Mouse (Mus musculus) hindbrain, embryonic 15.5 days (tissue): ENCODE measurements at regions not wholly inside any gene's neighbourhood (a gene's known extent, or its start where the extent isn't known, plus 50 kb on each side); places are given as distances from the start of the nearest gene placed in this dataset.

Experiments
- ATAC-seq: fragments of 200-750 bp; cut with Nextera tagmentation; 2 replicates; pipeline ENCODE4 v1.8.0; 2017; ENCODE audit warnings: low read depth, moderate number of reproducible peaks, moderate TSS enrichment; ENCODE audit not compliant: low FRiP score
- H3K27ac ChIP-seq: fragments of 300-500 bp; sonication (generic); replicated peaks from 2 replicates; pipeline ENCODE4 v1.5.1; 2015; ENCODE audit warnings: mild to moderate bottlenecking, inconsistent platforms
- H3K27me3 ChIP-seq: fragments of 300-500 bp; sonication (generic); 2 replicates; pipeline ENCODE4 v1.6.1; 2015; ENCODE audit warnings: control low read depth, inconsistent platforms
- H3K36me3 ChIP-seq: fragments of 300-500 bp; sonication (generic); 2 replicates; pipeline ENCODE4 v1.6.1; 2015; ENCODE audit warnings: control low read depth, inconsistent platforms
- H3K4me1 ChIP-seq: fragments of 300-500 bp; sonication (generic); replicated peaks from 2 replicates; pipeline ENCODE4 v1.6.1; 2015; ENCODE audit warnings: control low read depth, inconsistent platforms
- H3K4me2 ChIP-seq: fragments of 300-500 bp; sonication (generic); 2 replicates; pipeline ENCODE4 v1.6.1; 2015; ENCODE audit warnings: moderate library complexity, mild to moderate bottlenecking, inconsistent platforms
- H3K4me3 ChIP-seq: fragments of 300-500 bp; sonication (generic); 2 replicates; pipeline ENCODE4 v1.5.1; 2015; ENCODE audit warnings: mild to moderate bottlenecking, inconsistent platforms
- H3K9ac ChIP-seq: fragments of 300-500 bp; sonication (generic); 2 replicates; pipeline ENCODE4 v1.6.1; 2015; ENCODE audit warnings: inconsistent platforms
- H3K9me3 ChIP-seq: fragments of 300-500 bp; sonication (generic); 2 replicates; pipeline ENCODE4 v1.6.1; 2016; ENCODE audit warnings: control low read depth, inconsistent platforms
- WGBS: fragments of 180-500 bp; shearing (Covaris S2); methylation state at CpG from one replicate; pipeline ENCODE4 v1.1.7; 2015; 5-methylcytosine and 5-hydroxymethylcytosine counted together

DNA sequence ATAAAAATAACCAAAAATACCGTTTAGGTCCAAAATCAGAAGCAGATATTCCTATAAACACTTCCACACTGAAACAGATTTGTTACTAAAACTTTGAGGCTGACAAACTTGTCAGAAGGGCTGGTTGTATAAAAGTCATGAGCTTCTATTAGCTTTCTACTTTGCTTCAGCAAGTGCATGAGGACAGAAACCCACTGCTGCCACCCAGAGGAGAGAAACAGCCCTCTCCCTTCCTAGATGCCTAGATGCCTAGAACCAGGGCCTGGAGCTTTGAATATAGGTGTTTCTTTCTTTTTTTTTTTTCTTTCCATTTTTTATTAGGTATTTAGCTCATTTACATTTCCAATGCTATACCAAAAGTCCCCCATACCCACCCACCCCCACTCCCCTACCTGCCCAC, 406.9 kb upstream of the Gpc5 start:
- Histone ChIP-seq H3K27me3 (no peaks in the 10 kb centered on the region), H3K4me3 (no peak overlapping the region), H3K9ac (no peak overlapping the region), H3K4me2 (no peak overlapping the region), H3K27ac (no peak overlapping the region), H3K36me3 (no peaks in the 10 kb centered on the region), H3K9me3 (no peaks in the 10 kb centered on the region), H3K4me1 (no peaks in the 10 kb centered on the region)
- 51% methylated on average over 1 of the region's 1 CpGs for WGBS
- no peak for ATAC-seq

DNA sequence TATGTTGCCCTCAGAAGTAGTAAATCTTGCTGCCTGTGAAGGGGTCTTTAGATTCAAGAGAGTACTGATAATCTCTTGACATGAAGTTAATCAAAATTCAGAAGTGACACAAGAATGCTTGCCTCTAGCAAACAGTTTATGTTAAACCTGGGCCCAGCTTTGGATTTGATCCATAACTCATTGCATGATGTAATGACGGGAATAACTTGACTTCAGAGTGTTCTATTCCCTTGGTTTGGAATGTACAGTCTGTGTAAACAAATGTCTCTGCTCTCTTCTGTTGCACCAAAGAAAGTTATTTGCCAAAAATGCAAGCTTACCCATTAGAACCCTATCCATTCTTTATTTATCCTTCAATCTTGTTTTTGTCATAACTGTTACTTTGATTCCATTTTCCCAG, 397.1 kb upstream of the Gpc5 start:
- ATAC-seq = no peak
- no peaks in the 10 kb centered on the region for H3K36me3 ChIP-seq
- no peaks in the 10 kb centered on the region for H3K4me1 ChIP-seq
- no peak overlapping the region for H3K27ac ChIP-seq
- no peaks in the 10 kb centered on the region for H3K9me3 ChIP-seq
- no peak overlapping the region for H3K4me3 ChIP-seq
- no peak overlapping the region for H3K4me2 ChIP-seq
- H3K9ac ChIP-seq = no peak overlapping the region
- 94% methylated on average over 1 of the region's 1 CpGs for WGBS
- H3K27me3 ChIP-seq = no peaks in the 10 kb centered on the region

DNA sequence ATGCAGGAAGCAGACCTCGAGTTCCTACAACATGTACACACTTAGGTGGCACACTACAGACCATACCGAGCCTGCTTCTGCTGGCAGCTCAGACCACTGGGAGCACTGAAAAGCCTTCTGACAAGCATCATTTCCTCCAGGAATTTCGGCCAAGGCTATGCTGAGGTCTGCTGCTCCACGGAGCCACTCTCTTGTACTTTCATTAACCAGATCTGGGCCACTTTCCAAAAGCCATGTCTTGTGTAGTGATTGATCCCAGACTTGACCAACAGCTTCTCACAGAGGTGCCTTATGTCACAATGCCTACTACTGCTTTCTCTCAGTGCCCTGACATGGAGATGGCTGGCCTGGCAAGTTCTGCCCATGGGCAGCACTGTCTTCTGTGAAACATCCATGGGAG, 394.5 kb upstream of the Gpc5 start:
- H3K4me1 ChIP-seq = no peaks in the 10 kb centered on the region
- no peak overlapping the region for H3K27ac ChIP-seq
- no peak for ATAC-seq
- no peak overlapping the region for H3K4me2 ChIP-seq
- WGBS = 85% methylated on average over 4 of the region's 4 CpGs
- no peak overlapping the region for H3K4me3 ChIP-seq
- H3K9ac ChIP-seq = no peak overlapping the region
- H3K9me3 ChIP-seq = no peaks in the 10 kb centered on the region
- no peaks in the 10 kb centered on the region for H3K36me3 ChIP-seq
- H3K27me3 ChIP-seq = no peaks in the 10 kb centered on the region

GRCm38 (mm10) chr14:114723080-114723479, 368.9 kb upstream of the Gpc5 start:
- Histone ChIP-seq H3K9me3 (no peaks in the 10 kb centered on the region), H3K27me3 (no peaks in the 10 kb centered on the region), H3K9ac (no peak overlapping the region), H3K4me1 (no peaks in the 10 kb centered on the region), H3K4me2 (no peak overlapping the region), H3K4me3 (no peak overlapping the region), H3K36me3 (no peaks in the 10 kb centered on the region), H3K27ac (no peak overlapping the region)
- WGBS = 45% methylated on average over 1 of the region's 1 CpGs
- ATAC-seq = no peak

DNA sequence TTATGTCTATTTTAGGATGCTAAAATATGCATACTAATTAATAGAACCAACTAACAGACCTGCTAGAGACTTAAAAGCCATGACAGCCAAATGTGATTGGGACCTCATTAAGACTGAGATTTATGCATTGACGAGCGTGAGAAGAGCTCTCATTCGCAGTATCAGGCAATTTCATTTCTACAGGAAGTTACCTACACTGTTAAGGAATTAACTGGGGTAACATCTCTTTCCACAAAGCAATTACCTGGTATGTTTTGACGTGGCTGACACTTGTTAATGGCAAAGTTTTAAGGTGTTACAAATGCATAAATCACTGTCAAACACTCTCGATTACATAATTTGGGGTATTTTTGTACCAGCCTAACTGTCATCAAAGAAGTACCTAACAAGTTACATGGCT, 324.7 kb upstream of the Gpc5 start:
- no peaks in the 10 kb centered on the region for H3K9me3 ChIP-seq
- no peak overlapping the region for H3K27ac ChIP-seq
- no peak overlapping the region for H3K4me2 ChIP-seq
- no peak for ATAC-seq
- H3K9ac ChIP-seq = no peak overlapping the region
- H3K27me3 ChIP-seq = no peaks in the 10 kb centered on the region
- no peak overlapping the region for H3K4me3 ChIP-seq
- WGBS = 74% methylated on average over 5 of the region's 5 CpGs
- H3K4me1 ChIP-seq = no peaks in the 10 kb centered on the region
- H3K36me3 ChIP-seq = no peaks in the 10 kb centered on the region

GRCm38 (mm10) chr14:114776723-114777122, 315.3 kb upstream of the Gpc5 start:
- ATAC-seq = no peak
- Histone ChIP-seq H3K4me2 (no peak overlapping the region), H3K36me3 (no peaks in the 10 kb centered on the region), H3K4me3 (no peak overlapping the region), H3K9ac (no peak overlapping the region), H3K4me1 (no peaks in the 10 kb centered on the region), H3K9me3 (no peaks in the 10 kb centered on the region), H3K27ac (no peak overlapping the region), H3K27me3 (no peaks in the 10 kb centered on the region)
- WGBS = 74% methylated on average over 2 of the region's 2 CpGs

- H3K4me3 ChIP-seq = no peak overlapping the region
- H3K27ac ChIP-seq = no peak overlapping the region
- no peak overlapping the region for H3K4me2 ChIP-seq
- no peaks in the 10 kb centered on the region for H3K36me3 ChIP-seq
- no peak for ATAC-seq
- H3K9ac ChIP-seq = no peak overlapping the region
- no peaks in the 10 kb centered on the region for H3K27me3 ChIP-seq
- no peaks in the 10 kb centered on the region for H3K9me3 ChIP-seq
- 92% methylated on average over 3 of the region's 3 CpGs for WGBS
- no peaks in the 10 kb centered on the region for H3K4me1 ChIP-seq
These were observed 310.2 kb upstream of the Gpc5 start for GRCm38 (mm10) chr14:114781821-114782220.

DNA sequence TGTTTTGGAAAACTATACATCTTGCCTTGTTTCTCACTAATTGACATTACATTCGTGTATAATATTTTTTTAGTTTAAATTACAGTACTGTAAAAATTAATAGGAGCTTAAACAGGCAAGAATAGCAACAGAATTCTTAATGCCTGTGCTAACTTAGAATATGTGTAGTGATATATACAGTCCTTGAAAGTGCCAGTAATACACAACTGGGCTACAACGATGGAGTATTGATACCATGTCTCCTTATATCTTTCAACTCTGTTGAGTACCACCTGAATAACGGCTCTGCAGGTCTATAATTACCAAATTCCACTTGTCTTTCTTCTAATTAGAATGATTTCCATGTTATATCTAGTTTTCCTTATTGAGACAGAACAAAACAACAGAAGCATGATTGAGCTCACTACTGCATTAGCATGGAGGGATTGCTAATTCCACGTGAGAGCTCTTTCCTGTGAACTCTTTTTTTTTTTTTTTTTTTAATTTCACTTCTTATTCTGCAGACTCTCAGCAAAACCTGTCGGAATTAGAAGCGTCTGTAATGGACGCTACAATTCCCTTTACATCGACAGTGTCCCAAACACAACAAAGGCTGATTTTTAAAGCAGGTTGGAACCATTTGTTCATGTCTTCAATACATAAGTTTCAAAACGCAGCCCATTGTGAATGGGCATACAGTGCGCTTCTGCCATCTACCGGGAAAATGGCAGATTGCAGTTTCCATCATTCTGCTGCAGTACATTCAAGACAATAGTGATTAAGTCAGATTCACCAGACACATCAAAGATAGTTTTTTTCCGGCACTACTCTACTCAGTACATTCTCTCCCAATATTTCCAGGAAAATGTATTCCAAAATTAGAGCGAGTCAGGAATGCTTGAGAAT, 300.8 kb upstream of the Gpc5 start:
- Histone ChIP-seq H3K36me3 (no peaks in the 10 kb centered on the region), H3K9ac (no peak overlapping the region), H3K4me3 (peak overlapping the region; percentile 24), H3K27me3 (no peaks in the 10 kb centered on the region), H3K4me1 (0 out of 2 replicates have a peak, but pooled peaks cover 5% of the 10 kb centered on the region), H3K9me3 (no peaks in the 10 kb centered on the region), H3K27ac (peak overlapping the region; percentile 57; the same call in 1 of the 2 replicates), H3K4me2 (peak overlapping the region; percentile 50)
- 19% methylated on average over 13 of the region's 13 CpGs for WGBS
- peak; percentile 90 for ATAC-seq

DNA sequence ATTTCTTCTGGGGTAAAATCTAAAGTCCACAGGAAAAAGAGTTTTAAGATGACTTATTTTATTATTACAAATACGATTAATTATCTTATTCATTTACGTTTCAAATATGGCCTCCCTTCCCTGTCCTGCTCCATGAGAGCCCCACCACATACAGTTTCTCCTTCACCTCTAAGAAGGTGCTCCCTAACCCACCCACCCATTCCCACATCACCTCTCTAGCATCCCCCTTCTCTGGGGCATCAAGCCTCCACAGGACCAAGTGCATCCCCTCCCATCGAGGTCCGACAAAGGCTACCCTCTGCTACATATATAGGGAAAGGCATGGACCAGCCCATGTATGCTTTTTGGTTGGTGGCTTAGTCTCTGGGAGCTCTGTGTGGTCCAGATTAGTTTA, 300.2 kb upstream of the Gpc5 start:
- ATAC-seq = peak; percentile 49; the same call in 1 of the 2 replicates
- 63% methylated on average over 4 of the region's 4 CpGs for WGBS
- no peaks in the 10 kb centered on the region for H3K27me3 ChIP-seq
- no peak overlapping the region for H3K4me3 ChIP-seq
- H3K4me1 ChIP-seq = 0 out of 2 replicates have a peak, but pooled peaks cover 5% of the 10 kb centered on the region
- H3K9ac ChIP-seq = no peak overlapping the region
- no peaks in the 10 kb centered on the region for H3K9me3 ChIP-seq
- no peak overlapping the region for H3K27ac ChIP-seq
- no peak overlapping the region for H3K4me2 ChIP-seq
- H3K36me3 ChIP-seq = no peaks in the 10 kb centered on the region

GRCm38 (mm10) chr14:114804643-114805042, 287.4 kb upstream of the Gpc5 start:
- Histone ChIP-seq H3K36me3 (no peaks in the 10 kb centered on the region), H3K27me3 (no peaks in the 10 kb centered on the region), H3K9me3 (no peaks in the 10 kb centered on the region), H3K9ac (no peak overlapping the region), H3K4me1 (no peaks in the 10 kb centered on the region), H3K27ac (no peak overlapping the region), H3K4me3 (no peak overlapping the region), H3K4me2 (no peak overlapping the region)
- 79% methylated on average over 11 of the region's 11 CpGs for WGBS
- ATAC-seq = no peak

- ATAC-seq = no peak
- no peak overlapping the region for H3K4me2 ChIP-seq
- WGBS = 60% methylated on average over 2 of the region's 2 CpGs
- no peaks in the 10 kb centered on the region for H3K36me3 ChIP-seq
- no peaks in the 10 kb centered on the region for H3K27me3 ChIP-seq
- no peaks in the 10 kb centered on the region for H3K4me1 ChIP-seq
- no peak overlapping the region for H3K27ac ChIP-seq
- no peak overlapping the region for H3K4me3 ChIP-seq
- H3K9ac ChIP-seq = no peak overlapping the region
- no peaks in the 10 kb centered on the region for H3K9me3 ChIP-seq
These were observed 283.4 kb upstream of the Gpc5 start for GRCm38 (mm10) chr14:114808621-114809020.

- Histone ChIP-seq H3K4me2 (no peak overlapping the region), H3K4me1 (peaks cover 4% of the 10 kb centered on the region; the same call in 1 of the 2 replicates)
- WGBS = 27% methylated on average over 1 of the region's 1 CpGs
These were observed 271.3 kb upstream of the Gpc5 start for GRCm38 (mm10) chr14:114820677-114821076.

More at GRCm38 (mm10) chr14:114820677-114821076, 271.3 kb upstream of the Gpc5 start:
- Histone ChIP-seq H3K9me3 (no peaks in the 10 kb centered on the region), H3K9ac (no peak overlapping the region), H3K36me3 (no peaks in the 10 kb centered on the region), H3K4me3 (no peak overlapping the region), H3K27ac (no peak overlapping the region), H3K27me3 (no peaks in the 10 kb centered on the region)
- no peak for ATAC-seq
